Mouse (Mus musculus) right cerebral cortex, postnatal 36 days (tissue): ENCODE results near the gene Spdya.
A peak's percentile ranks its signal among the peaks of the same experiment; 100 is the strongest.
"Not testable (repeated sequence)": the region's sequence is repeated elsewhere in the genome, so short reads cannot be mapped to it uniquely, and the experiment has no call there.

ENCODE experiments used
- DNase-seq, 2 experiments: peaks; one replicate each; pipeline ENCODE4 v3.0.0; 2022; ENCODE audit warnings: low spot score in 2 of 2, mixed read lengths in 1 of 2

The Spdya gene

GRCm38 (mm10) chr17:71551757-71552451 lies at the start of gene Spdya:
Gene Spdya, plus strand, starts transcription at chr17:71552061.
- DNase-seq, result peak; percentile 67 to 77

- no peak for DNase-seq
Observed at GRCm38 (mm10) chr17:71506832-71507231, 45.0 kb upstream of the Spdya start.

- no peak for DNase-seq
Observed at GRCm38 (mm10) chr17:71510297-71510696, 41.6 kb upstream of the Spdya start.

DNA sequence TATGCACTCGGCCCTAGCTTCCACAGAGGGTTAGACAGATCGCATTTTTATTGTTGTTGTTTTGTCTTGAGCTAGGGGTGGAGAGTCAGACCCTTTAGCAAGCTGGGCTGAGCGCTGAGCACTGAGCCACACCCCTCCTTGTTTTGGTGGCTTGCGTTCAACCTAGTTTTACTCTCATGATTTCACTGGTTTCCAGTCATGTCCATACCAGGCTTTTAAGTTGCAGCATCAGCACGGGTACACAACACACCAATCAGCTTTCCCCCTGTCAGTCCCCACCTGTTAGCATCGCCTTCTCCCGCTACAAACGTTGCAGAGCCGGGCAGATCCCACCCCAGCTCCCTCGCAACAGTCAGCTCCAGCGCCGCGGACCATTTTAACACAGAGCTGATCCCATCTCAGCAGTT lies 25.6 kb upstream of the Spdya start:
- no peak for DNase-seq

- peak; percentile 81 to 87 for DNase-seq
Observed at GRCm38 (mm10) chr17:71526711-71527564, 24.9 kb upstream of the Spdya start, which contains the start of gene Ndc80. Gene Ndc80, minus strand, starts transcription at chr17:71526857.

- no peak for DNase-seq
Observed at GRCm38 (mm10) chr17:71528042-71528441, 23.8 kb upstream of the Spdya start.

DNA sequence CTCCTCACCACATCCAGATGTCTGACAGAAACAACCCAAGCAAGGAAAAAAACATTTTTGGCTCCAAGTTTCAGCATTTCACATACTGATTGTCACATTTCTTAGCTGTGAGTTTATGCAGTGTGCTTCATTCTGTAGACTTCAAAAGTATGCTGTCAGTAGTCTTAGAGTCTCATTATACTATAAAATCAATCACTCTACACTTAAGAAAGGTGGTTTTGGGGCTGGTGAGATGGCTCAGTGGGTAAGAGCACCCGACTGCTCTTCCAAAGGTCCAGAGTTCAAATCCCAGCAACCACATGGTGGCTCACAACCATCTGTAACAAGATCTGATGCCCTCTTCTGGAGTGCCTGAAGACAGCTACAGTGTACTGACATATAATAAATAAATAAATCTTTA lies 16.3 kb upstream of the Spdya start:
- DNase-seq, result not testable (repeated sequence)

DNA sequence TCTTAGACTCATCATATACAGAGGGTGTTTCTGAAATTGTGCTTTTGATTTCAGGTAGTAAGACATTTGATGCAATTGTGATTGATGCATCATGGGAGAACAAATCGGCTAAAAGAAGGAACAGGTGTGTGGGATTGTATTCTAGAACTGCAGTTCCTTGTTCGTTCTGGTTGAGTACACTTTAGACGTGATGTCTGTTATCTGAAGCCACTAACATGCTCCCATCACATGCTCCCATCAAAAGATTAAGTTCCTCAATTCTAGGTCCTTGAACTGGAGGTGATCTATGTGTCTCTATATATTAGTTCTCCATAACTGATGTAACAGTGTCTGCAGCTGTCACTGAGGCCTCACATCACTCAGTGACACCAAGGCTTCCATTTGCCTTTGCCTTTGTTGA lies 14.7 kb upstream of the Spdya start:
- DNase-seq, result no peak

- no peak for DNase-seq
Observed at GRCm38 (mm10) chr17:71548586-71548985, 3.3 kb upstream of the Spdya start.

DNA sequence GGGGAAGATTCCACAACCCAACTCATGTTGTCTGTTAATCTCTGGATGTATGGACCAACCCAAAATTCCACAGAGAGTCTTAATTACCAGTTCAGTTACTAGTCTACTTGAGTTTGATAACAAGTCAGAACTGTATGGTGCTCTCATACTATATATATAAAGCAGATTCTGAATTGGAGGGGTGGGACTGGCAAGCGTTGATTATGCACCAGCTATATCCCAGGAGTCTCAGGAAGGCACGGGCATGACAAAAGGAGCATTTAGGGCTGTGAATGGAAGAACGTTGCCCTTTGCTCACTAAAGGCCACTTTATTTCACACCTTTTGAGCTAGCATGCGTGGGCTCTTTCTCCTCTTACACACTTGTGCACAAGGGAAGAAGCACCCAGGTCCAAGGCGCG lies 511 bp upstream of the Spdya start:
- DNase-seq, result no peak

DNA sequence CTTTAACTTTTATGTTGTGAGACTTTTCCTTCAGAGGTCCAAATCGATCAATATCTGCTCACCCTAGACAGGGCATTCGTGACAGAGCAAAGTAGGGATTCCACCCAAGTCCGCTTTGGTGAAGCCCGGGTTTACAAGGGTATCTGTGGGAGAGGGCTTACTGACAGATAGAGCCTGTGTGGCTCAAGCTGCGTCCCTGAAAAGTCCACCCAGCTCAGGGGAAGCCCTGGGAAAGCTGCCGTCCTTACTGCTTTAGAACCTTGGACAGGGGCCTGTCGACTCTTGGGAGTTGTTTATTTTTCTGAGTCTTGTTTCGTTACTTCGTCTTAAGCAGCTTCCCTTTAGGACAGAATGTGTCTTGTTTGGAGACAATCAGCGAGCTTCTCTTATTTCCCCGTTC lies 1.0 kb downstream of the Spdya start:
- no peak for DNase-seq

- DNase-seq, result no peak
Observed at GRCm38 (mm10) chr17:71561631-71562030, 9.8 kb downstream of the Spdya start.

GRCm38 (mm10) chr17:71579176-71579705 lies 27.4 kb downstream of the Spdya start:
- DNase-seq, result no peak

DNA sequence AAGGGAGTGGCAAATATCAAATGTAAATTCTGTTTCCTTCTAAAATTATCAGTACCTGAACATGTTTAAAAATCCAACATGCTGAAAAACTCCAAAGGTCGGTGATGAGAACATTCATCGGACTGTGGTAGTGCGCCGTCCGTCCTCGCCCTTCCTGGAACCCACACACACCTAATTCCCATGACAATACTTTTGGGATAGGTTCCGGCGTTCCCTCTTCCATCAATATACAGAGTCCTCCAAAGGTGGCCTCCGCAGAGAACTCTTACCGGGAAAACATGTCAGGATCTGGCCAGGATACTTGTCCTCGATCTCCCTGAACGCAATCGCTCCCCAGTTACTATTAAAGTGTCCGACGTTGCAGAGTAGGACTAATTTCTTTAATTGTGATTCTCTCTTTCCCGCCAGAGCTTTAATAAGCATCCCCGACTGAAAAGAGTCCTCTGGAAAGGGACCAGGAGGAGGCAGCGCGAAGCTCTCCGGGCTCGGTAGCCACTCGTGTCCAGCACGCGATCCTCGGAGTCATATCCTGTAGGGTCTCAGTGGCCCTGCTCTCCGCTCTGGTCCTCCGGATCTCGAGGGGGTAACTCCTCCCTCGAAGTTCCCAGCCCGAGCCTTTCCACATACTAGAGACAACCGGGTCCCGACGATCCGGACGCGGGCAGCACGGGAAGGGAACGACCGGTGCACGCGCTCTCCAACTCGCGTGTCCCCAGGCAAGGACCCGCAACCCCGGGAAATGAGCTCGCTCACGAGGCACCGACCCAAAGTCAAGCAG lies 46.2 kb downstream of the Spdya start:
- DNase-seq, result no peak

- peak; percentile 91 to 92 for DNase-seq
Observed at GRCm38 (mm10) chr17:71598659-71599554, 47.0 kb downstream of the Spdya start.

- peak; percentile 97 to 98 for DNase-seq
Observed at GRCm38 (mm10) chr17:71615638-71616318, 63.9 kb downstream of the Spdya start, which contains the start of gene Wdr43. Gene Wdr43, plus strand, starts transcription at chr17:71615895.

GRCm38 (mm10) chr17:71616319-71617032 lies 64.6 kb downstream of the Spdya start:
- DNase-seq, result no peak

DNA sequence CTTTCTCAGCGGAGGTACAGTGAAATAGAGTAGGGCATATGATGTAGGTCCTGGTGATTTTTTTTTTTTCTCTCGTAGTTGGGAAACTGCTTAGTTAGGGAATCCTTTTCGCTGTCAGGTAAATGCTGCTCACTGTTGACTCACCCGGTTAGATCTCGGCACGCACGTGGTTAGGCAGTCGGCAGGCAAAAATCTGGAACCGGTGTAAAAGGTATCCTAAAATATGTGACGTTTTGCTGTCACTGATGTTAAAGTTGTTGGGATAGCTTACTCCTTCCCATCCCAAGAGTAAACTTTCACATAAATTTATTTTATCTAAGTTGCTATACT lies 65.1 kb downstream of the Spdya start:
- no peak for DNase-seq

DNA sequence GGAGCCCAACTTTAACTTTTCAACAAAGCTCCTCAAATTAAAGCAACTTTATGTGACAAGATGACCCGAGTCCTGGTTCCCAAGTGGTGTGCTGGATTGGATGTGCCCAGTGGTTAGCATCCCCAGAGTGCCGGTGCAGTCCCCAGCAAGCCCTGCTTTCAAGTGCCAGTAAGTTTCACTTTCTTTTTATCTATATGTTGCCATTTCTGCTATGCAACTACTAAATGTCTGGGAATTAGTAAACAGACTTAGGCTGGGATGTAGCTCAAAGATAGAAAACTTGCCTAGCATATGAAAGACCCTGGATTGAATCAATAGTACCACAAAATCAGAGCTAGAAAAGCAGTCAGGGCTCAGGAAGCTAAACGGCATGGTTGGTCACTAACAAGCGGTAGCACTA lies 66.1 kb downstream of the Spdya start:
- DNase-seq, result no peak

- DNase-seq, result no peak
Observed at GRCm38 (mm10) chr17:71631806-71632205, 79.9 kb downstream of the Spdya start.
